Mouse (Mus musculus) heart, postnatal 36 days (tissue): ENCODE measurements around the gene Gm2a. TPM values are rescaled to one million over a fixed set of nuclear protein-coding genes. Genes with fewer than 3 reads are reported as not detected.

Source experiments
- DNase-seq, 2 experiments: peaks; one replicate each; pipeline ENCODE4 v3.0.0; 2021 to 2022
- intact Hi-C: fragments of 180-260 bp; cut with DNase I; formaldehyde crosslinking; loops from one replicate; pipeline ENCODE4 v1.15.1; 2025
- total RNA-seq, 2 experiments: library from RNA; stranded (reverse); gene quantifications; 2 replicates each; pipeline ENCODE4 v1.2.3; 2021

Gm2a gene
- total RNA-seq, 2 experiments from 2014 or later, result 10.8 to 11.8 TPM

DNA sequence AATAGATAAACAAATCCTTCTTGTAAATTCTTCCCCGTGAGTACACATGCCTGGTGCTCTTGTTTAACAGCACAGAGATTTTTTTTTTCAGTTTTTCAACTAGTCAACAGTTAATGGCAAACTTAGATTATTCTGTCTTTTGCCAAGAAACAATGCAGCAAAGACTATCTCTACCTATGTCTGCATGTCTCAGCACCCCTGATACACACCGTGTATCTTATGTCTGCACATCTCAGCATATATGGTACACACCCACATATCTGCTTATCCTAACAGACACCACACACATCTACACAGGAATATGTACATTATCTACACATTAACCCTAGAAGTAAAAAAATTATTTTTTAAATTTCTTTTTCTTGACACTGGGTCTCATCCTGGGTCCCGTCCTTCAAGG is 28.7 kb downstream of the Gm2a start:
- no peak for DNase-seq
- intact Hi-C loops, result no loop called here

DNA sequence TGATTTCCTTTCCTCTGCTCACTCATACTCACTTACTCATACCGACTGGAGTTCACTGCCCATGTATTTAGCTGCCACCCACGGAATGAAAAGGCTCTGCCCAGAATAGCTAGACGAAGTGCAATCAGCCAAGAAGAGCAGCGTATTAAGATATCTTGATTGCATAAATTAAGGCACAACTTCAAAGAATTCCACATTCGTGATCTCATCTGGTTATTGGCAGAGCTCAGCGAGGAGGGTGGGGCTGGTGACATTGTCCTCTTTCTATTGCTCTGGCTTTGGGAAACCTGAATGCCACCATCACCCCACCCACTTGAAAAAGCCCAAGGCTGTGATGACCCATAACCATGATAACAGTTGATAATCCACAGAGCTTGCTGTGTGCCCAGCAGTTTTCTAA is 30.0 kb downstream of the Gm2a start:
- no peak for DNase-seq
- intact Hi-C loops, result no loop called here

DNA sequence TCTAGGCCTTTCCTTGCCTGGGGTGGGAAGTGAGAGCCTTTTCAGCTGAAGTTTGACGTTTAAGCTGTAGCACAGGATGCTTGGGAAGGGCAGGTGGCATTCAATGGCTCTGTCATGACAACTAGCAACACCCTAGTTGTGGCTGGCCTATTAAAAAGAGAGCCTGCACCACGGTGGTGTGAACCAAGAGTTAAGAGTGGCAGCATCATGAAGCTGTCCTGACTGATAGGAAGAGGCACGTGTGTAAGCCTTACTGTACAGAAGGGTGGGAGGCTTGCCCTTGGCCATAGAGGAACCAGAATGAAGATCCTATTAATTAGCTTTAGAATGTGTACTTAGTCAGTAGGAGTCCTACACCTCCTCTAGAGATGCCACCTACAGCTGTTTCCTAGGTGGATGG is 30.5 kb downstream of the Gm2a start:
- no peak for DNase-seq
- intact Hi-C loops, result no loop called here

DNA sequence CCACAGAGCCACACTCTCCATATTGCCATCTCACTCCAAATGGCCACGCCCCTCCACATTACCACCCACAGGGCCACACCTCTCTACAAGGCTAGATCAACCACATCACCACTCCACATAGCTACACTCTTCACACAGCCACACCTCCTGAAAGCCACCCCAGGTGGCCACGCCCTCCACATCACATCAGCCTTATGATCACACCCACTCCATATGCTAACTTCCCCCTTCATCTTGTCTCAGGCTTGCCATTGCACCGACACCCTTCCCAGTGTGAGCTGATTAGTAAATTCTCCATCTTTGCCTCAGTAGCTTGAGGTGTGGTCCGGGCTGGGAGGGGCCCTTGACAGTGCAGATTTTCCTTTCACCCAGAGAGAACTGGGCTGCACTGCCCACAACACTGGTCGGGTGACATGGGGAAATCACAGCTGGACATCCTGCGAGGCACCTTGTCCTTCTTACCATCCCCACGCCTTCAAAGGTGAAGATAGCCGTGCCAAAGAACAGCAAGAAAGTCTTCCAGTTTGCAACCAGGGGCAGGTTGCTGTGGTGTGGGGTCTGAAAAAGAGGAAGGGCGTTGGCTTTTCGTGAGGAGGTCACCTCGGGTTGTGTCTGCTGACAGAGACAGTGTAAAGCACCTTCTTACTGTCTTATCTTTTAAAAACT is 33.3 kb downstream of the Gm2a start:
- no peak for DNase-seq
- intact Hi-C loops, result no loop called here

DNA sequence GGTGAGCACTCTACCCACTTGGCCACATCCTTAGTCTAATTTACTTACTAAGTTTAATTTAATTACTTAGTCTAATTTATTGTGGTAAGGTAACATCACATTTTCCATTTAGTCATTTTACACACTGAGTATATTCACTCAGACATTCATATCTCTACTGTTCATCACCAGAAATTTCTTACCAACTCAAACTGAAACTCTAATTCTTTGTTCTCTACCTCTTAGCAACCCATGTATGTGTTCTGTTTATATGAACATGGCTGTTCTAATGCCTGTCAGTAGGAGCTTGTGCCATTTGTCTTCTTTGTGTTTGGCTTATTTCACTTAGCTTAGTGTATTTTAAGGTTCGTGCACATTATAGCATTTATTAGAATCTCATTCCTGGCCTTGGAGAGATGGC is 34.0 kb downstream of the Gm2a start:
- no peak for DNase-seq
- intact Hi-C loops, result no loop called here

DNA sequence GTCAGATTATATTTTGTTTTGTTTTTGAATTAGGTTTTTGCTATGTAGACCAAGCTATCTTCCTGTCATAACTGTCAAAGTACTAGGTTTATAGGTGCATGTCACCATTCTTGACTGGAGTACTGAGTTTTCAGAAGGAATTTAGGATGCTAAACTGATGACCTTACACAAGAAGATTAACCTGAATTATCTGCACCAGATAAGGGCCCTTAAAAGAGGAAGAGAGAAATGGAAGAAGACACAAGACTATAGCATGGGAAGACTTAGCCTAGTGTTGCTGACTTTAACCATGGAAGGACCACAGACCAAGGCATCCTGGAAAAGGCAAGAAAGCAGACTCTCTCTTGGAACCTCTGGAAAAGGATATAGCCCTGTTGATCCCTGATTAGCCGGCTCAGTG is 35.3 kb downstream of the Gm2a start:
- DNase-seq, result no peak
- intact Hi-C loops, result no loop called here

DNA sequence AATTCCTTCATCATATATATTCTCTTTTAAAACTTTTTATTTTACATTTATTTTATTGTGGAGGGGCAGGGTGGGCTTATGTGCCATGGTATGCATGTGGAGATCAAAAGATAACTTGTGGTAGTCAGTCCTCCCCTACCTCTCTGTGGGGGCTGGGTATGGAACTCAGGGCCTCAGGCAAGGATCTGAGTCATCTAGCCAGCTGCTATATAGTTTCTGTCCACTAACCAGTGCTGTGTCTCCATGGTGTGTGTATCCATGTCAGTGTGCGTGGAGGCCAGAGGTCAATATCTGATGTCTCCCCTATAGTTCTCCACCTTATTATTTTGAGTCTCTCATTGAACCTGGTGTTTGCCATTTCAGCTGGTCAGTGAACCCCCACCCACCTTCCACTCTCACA is 36.5 kb downstream of the Gm2a start:
- intact Hi-C loops, result no loop called here
- no peak for DNase-seq

DNA sequence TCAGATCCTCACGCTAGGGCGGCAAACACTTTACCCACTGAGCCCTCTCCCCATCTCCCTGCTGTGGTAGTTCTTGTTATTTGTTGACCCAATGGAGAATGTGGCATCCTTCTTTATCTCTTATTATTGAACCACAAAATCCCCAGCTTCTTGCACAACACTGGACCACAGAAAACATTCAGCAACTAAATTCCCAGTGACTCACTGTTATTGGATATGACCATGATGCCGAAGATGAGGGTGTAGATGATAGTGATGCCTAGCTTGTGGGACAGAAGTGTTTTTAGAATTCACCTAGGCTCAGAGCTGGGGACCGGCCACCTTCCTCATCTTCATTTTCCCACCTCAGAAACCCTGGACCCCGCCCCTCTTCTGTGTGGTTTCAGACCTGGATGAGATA is 37.0 kb downstream of the Gm2a start:
- DNase-seq, result no peak
- intact Hi-C loops, result no loop called here

DNA sequence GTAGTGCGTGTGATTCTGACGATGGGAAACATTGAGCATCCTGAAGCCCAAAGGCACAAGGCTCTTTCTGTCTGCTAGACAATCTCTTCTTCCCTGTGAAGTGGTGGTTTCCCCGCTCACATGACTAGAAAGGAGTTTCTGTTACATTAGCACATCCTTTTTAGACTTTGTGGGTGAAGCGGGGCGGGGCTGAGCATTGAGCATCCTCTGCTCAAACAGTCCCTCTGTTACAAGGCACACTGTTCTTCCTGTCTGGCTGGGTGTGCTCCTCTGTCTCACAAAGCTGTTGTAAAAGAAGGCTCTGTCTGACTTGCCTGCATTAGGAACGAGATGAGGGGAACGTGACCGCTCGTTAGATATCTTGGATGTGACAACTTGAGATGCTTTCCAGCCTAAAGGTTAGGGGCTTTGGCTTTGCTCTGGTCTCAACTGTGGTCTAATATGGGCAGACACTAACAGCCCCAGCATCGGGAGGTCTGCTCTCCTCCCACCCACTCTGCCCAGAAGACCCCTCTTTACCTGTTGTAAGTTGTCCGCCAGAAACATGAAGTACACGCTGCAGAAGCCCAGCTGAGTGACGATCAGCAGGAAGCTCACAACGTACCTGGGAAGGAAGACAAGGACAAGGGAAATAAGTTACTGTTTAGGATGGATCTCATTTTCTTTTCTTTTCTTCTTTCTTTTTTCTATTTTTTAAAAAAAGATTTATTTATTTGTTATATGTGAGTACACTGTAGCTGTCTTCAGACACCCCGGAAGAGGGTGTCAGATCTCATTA is 39.0 kb downstream of the Gm2a start:
- DNase-seq, result no peak
- intact Hi-C loops, result no loop called here

DNA sequence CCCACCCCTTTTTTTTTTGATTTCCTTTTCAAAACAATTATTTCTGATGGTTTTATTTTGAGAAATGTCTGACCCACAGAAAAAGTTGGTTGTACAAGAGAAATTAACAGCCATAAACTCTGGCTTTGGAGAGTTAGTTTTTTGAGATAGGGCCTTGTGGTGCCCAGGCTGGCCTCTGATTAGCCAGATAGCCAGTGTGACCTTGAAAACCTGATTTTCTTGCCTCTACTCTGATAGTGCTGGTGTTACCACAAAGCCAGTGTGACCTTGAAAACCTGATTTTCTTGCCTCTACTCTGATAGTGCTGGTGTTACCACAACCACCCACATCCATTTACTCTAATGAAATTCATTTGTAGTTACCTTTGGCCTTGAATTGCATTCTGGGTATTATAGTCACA is 39.7 kb downstream of the Gm2a start:
- DNase-seq, result no peak
- intact Hi-C loops, result no loop called here

DNA sequence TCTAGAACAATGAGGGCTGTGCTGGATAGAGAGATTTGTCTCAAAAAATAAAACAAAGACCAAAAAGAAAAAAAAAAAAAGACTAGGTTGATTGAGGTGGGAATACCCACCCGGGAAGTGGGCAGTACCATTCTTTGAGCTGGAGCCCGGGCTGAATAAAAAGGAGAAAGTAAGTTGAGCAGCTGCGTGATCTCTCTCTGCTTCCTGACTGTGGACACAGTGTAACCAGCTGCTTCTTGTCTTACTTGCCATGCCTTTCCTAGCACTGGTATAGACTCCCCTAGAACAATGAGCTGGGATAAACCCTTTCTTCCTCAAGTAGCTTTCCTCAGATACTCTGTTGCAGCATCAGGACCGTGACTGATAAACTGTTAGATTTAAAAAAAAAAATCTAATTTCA is 43.6 kb downstream of the Gm2a start:
- no peak for DNase-seq
- intact Hi-C loops, result no loop called here

DNA sequence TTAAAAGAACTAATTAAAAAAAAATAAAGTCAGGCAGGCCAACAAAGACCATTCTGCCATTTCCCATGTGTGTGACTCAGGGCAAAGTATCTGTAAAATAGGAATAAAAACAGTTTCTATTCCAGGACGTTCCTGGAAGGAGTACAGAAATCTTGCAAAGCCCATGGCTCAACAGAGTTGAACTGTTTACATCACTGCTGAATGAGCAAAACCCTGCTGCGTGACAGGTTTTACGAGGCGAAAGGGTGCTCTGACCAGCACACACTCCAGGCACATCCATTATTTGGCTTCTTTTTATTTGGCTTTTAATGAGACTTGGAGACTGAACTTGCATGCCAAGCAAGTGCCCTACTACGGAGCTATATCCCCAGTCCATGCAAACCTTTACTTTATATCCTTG is 46.1 kb downstream of the Gm2a start:
- intact Hi-C loops, result no loop called here
- DNase-seq, result no peak

DNA sequence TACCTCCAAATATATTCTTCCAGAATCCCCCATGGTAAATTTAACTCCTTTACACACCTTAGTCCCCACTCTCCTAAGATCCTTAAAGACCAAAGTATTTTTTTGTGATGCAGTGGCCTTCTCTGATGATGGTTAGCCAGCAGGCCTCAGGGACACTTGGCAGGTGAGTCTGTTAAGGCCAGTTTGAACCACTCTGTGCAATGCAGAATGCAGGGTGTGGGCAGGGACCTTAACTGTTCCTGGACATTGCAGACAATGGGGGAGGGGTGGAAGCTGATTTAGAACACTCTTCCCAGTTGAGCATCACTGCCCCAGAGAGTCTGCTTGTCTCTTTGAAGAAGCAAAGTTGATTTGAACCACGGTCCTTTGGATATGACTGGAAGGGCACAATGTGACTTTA is 48.9 kb downstream of the Gm2a start:
- intact Hi-C loops, result no loop called here
- no peak for DNase-seq

DNA sequence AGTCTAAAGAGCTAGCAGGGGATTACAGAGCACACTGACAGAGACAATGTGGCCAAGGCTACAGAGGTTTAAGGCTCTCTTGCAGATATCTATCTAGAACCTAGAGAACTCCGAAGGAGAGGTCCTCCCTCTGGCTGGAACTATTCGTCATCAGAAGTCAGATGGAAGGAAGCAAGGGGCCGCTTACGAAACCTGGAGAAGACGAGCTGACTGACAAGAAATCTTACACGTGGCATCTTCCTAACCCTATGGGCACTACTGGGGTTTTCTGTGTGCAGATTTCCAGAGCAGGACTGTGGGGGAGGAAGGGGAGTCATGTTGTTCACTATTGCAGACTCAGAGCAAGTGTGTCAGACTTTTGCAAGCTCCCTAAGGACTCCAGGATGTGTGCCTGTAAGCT is 49.5 kb downstream of the Gm2a start:
- DNase-seq, result no peak
- intact Hi-C loops, result no loop called here

DNA sequence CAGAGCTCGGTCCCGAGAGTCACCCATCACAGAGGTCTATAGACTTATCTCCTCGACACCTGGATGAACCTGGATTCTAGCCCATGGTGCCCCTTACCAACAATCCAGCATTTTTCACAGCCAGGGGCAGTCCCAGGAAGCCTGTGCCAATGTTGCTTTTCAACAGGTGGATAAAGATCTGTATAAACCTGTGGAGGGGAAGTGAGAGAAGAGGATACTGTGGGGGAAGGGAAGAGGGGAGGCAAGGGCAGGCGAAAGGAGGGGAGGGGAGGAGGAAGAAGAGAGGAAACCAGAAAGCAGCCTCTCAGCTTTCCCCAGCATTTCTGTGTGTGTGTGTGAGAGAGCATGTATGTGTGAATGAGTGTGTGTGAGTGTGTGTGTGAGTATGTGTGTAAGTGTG is 50.5 kb downstream of the Gm2a start:
- no peak for DNase-seq
- intact Hi-C loops, result no loop called here

DNA sequence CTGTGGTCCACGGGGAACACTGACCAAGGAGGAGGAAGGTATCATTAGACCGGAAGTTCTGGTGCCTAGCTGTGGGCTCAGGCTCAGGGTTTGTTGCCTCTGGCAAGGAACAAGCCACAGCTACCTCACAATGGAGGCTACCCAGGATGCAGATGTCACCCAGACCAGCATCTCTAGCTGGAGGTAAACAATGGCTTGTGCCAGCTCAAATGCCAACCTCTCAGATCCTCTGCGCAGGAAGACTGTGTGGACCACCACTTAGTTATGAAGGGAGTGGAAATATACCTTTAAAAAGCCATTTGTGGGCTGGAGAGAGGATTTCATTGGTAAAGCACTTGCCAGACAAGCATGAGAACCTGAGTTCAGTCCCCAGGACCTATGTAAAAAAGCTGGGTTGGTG is 53.7 kb downstream of the Gm2a start, which contains the start of gene Slc36a3:
Gene Slc36a3, minus strand, starts transcription at position 101 of the 400 bp plus-strand sequence.
- intact Hi-C loops, result no loop called here
- DNase-seq, result no peak

DNA sequence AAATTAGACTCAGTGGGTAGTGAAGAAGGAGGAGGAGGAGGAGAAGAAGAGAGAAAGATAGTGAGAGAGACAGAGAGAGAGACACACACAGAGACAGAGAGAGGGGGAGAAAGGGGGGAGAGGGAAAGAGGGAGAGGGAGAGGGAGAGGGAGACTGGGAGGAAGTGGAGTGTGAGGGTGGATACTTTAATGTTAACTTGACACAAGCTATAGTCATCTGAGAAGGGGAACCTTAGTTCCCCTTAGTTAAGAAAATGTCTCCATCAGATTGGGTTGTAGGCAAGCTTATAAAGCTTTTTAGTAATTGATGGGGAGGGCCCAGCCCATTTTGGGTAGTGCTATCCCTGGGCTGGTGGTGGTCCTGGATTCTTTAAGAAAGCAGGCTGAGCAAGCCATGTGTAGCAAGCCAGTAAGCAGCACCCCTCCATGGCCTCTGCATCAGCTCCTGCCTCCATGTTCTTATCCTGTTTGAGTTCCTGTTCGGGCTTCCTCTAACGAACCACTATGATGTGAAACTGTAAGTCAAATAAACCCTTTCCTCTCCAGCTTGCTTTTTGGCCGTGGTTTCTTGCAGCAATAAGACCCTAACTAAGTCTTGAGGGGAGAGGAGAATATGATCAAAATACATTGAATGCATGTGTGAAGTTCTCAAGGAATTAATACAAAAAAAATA is 56.6 kb downstream of the Gm2a start:
- intact Hi-C loops, result loop anchor here (5.0 kb wide), 1 partner anchor 157 kb away; no protein-coding TSS in a partner anchor
- peak in 1 of 2 experiments; percentile 13 for DNase-seq

DNA sequence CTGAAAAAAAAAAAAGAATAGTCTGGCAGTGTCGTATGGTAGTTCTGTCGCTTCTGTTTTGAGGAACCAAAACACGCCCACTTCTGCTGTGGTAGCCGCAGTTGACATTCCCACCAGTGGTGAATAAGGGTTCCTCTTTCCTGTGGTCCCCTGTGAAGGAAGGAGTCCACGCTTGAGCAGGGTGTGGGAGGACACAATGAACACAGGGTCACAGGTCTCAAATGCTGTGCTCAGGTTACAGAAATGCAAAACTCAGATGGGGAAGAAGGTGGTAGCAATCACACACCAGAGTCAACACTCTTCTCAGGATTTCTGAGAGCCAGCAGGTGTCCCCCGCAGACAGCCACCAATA is 57.1 kb downstream of the Gm2a start:
- intact Hi-C loops, result loop anchor here (5.0 kb wide), 1 partner anchor 158 kb away; no protein-coding TSS in a partner anchor
- peak in 1 of 2 experiments; percentile 9 for DNase-seq

DNA sequence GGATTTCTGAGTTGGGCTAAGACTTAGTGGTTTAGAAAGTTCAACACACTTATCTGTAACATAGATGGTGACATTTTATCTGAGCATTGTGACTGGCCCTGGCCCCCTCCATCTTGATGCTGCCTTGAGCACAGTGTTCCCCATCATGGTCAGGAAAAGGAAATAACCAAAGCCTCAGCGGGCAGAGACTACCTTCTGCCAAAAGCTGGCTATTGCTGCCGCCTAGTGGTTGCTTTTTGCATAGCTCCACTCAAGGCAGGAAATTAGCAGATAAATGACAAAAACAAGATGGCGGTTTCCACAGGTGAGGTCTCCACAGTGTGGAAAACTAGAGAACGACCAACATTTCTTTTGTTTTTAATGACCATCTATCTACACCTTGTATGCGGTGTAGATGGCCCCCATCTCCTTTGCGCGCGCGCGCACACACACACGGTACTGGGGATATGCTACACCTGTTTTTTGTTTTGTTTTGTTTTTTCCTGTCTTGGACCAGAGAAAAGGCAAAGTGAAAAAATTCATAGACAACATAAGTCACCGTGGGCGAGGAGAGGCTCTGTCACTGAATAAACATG is 61.0 kb downstream of the Gm2a start:
- intact Hi-C loops, result loop anchor here (2.0 to 5.0 kb wide), 2 partner anchors 72 to 162 kb away; no protein-coding TSS in a partner anchor

More for the DNA sequence above, 61.0 kb downstream of the Gm2a start:
- peak; percentile 81 to 86 for DNase-seq
